Mouse (Mus musculus) splenic B cell, adult 2 months (primary cell): ENCODE data around the gene Olfr263.
"Not testable (repeated sequence)": the region's sequence is repeated elsewhere in the genome, so short reads cannot be mapped to it uniquely, and the experiment has no call there.

ENCODE experiments used
- DNase-seq: peaks from one replicate; pipeline ENCODE4 v3.0.0-alpha.2; 2011; ENCODE audit warnings: low read depth, low spot score
- H3K27me3 ChIP-seq: 2 replicates; pipeline ENCODE4 v1.6.1; 2012; ENCODE audit warnings: mild to moderate bottlenecking, low read length, moderate library complexity, mixed read lengths; ENCODE audit not compliant: control insufficient read depth, poor library complexity, insufficient read depth, severe bottlenecking
- H3K36me3 ChIP-seq: 2 replicates; pipeline ENCODE4 v1.6.1; 2012; ENCODE audit warnings: mild to moderate bottlenecking, low read length, moderate library complexity, mixed read lengths; ENCODE audit not compliant: control insufficient read depth, poor library complexity, insufficient read depth, severe bottlenecking

Gene Olfr263

DNA sequence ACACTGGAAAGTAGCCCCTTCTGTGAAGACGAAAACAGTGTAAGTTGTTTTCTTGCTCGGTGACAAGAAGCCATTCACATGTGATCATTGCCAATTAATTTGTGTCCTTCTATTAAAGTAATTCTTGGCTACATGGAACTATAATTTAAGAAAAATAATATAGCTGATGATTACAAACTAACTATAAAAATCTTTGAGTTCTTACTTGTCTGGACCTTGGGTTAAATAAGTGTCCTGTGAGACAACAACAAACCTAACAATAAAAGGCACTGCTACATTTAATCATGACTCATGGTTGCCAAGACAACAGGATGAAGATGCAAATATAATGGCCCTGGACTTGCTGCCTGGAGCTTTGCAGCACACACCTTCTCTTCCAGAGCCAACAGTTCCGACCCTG lies at the start of gene Olfr263:
Gene Olfr263, plus strand, starts transcription at position 301 of the 400 bp plus-strand sequence.
- not testable (repeated sequence) for DNase-seq

DNA sequence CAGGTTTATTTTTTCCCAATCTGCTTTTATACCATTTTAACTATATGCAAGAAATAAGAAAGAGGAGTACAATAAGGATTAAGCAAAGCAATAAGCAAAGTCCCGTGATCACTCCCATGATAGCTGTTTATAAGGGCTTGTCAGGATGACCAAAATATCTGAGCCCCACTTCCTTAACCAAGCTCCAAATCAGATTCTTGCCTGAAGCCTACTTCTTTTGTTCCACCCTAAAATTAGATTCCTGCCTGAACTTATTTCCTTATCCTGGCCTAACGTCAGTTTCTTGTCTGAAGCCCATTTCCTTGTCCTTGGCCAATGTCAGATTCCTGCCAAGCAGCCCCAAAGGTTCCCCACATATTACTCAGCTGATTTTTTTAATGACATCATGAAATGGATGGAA lies 46.8 kb upstream of the Olfr263 start:
- Histone ChIP-seq H3K27me3 (no peaks in the 10 kb centered on the region), H3K36me3 (no peaks in the 10 kb centered on the region)
- no peak for DNase-seq

More for the DNA sequence above, at the start of gene Olfr263:
- not testable (repeated sequence) for H3K27me3 ChIP-seq, H3K36me3 ChIP-seq

DNA sequence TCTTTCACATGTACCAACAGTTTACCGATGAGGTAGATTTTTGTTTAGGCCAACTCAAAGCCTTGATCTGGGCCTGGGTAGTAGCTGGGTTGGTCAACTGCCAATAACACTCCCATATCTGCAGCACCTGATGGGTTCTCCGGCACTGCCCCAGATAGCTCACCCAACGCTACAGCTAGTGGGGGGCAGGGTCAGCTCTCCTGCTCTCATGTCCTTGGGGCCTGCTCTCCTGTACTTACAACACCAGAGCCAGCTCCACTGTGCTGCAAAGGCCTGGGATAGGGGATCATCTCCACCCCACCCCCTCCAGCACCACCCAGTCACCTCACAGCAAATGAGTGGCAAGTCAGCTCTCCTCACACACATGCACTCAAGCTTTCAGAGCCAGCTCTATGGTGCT lies 19.7 kb upstream of the Olfr263 start:
- no peaks in the 10 kb centered on the region for H3K36me3 ChIP-seq
- DNase-seq = no peak

DNA sequence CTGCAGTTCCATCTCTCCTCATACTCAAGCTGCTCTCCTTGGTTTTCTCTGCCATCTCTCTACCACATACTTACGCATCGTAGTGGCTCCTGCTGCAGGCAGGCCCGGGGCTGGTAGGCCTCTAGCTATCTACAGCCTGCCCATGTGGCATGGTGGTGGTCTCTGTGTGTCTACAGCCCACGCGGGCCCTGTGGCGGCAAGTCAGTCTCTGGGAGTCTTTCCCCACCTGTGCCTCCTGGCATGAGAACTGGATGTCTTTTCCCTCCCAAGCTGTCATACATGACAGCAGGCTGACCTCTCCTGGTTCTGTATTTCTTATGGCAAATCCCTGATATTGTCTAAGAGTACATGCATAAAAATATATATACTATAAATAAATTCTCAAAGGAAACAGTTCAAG lies 19.0 kb upstream of the Olfr263 start:
- no peaks in the 10 kb centered on the region for H3K36me3 ChIP-seq
- DNase-seq = no peak
- no peaks in the 10 kb centered on the region for H3K27me3 ChIP-seq

More for the DNA sequence above, 19.7 kb upstream of the Olfr263 start:
- no peaks in the 10 kb centered on the region for H3K27me3 ChIP-seq

DNA sequence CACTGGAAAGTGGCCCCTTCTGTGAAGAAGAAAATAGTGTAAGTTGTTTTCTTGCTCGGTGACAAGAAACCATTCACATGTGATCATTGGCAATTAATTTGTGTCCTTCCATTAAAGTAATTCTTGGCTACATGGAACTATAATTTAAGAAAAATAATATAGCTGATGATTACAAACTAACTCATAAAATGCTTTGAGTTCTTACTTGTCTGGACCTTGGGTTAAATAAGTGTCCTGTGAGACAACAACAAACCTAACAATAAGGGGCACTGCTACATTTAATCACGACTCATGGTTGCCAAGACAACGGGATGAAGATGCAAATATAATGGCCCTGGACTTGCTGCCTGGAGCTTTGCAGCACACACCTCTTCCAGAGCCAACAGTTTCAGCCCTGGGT lies 18.3 kb upstream of the Olfr263 start, which contains the start of gene Olfr1369-ps1:
Gene Olfr1369-ps1, plus strand, starts transcription at position 301 of the 400 bp plus-strand sequence.
- not testable (repeated sequence) for H3K36me3 ChIP-seq, H3K27me3 ChIP-seq, DNase-seq

DNA sequence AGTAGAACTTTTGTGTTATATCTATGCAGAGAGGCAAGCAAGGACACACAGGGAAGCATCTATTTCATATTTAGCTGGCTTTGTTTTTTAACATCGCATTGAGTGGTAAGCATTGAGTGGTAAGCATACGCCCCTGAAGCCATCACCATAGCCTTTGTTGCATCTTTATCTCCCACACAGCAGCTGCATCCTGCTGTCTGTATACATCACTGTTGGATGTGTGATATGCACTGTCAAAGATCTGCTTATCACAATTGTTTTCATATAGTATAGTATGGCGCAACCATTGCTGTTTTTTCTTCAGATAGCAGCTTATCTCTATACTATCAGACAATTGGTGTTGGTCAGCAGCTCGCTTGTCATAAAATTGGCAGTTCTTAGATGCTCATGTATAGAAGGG lies 15.3 kb upstream of the Olfr263 start:
- H3K36me3 ChIP-seq = no peaks in the 10 kb centered on the region
- no peak for DNase-seq

DNA sequence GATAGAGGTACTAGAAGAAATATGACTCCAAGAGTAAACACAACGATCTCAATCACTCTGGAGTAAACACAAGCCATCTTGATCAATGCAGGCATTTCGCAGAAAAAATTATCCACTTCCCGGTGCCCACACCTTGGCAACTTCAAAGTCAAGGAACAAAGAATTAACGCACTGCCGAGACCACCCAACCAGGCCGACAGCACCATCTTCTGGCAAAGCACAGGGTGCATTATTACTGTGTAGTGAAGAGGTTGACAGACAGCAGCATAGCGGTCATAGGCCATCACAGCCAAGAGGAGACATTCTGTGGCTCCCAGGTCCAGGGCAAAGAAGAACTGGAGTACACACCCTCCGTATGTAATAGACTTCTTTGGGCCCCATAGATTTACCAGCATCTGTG lies 13.0 kb downstream of the Olfr263 start:
- no peak for DNase-seq
- Histone ChIP-seq H3K36me3 (no peaks in the 10 kb centered on the region), H3K27me3 (no peaks in the 10 kb centered on the region)

More for the DNA sequence above, 15.3 kb upstream of the Olfr263 start:
- H3K27me3 ChIP-seq = no peaks in the 10 kb centered on the region

DNA sequence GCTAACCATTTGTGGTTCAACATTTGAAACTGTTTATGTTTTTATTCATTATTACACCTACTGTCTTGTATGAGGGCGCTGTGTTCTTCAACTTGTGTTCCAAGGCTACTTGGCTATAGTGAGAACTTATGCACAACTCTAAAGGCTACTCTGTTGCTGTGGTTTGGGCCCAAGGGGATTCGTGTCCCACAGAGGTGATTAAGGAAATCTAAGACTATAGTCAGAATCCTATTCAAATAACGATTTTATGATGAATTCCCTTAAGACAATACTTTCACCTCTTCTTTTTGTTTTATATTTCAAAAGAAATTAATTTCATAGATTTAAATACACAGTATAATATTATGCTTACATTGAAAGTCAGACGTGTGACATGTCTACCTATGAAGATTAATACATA lies 16.3 kb downstream of the Olfr263 start, which contains the start of gene Olfr1368:
Gene Olfr1368, minus strand, starts transcription at position 101 of the 400 bp plus-strand sequence.
- no peak for DNase-seq
- Histone ChIP-seq H3K36me3 (no peaks in the 10 kb centered on the region), H3K27me3 (no peaks in the 10 kb centered on the region)

DNA sequence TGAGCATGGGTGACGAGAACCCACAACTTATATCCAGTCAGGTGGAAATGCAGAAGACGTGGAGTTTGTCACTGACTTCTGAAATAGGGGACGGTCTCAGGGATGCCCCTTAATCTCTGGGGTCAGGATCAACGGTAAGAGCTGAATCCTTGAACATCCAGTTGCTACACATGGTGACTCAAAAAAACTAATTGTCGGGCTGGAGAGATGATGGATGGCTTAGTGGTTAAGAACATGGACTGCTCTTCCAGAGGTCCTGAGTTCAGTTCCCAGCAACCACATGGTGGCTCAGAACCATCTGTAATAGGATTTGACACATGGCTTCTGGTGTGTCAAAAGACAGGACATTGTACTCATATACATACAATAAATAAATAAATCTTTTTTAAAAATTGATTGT lies 26.4 kb downstream of the Olfr263 start:
- no peaks in the 10 kb centered on the region for H3K27me3 ChIP-seq
- DNase-seq = no peak
- H3K36me3 ChIP-seq = no peaks in the 10 kb centered on the region

DNA sequence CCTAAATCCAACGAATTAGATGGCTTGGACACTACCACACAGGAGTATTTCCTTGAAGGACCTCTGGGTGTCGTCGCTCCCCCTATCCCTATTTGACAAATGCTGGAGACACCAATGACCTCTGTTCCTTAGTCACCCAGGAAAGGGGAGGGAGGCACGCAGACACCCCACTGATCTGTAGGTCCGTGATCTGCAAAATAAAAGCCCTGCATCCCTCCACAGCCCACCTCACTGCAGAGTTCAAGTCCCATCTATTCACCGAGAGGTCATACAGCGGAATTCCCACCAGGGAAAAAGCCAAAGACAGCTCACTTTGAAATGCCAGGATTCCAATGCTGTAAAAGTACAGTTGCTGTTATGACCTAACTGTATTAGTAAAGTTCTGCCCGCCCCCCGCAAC lies 28.6 kb downstream of the Olfr263 start:
- no peak for DNase-seq
- Histone ChIP-seq H3K27me3 (no peaks in the 10 kb centered on the region), H3K36me3 (no peaks in the 10 kb centered on the region)

DNA sequence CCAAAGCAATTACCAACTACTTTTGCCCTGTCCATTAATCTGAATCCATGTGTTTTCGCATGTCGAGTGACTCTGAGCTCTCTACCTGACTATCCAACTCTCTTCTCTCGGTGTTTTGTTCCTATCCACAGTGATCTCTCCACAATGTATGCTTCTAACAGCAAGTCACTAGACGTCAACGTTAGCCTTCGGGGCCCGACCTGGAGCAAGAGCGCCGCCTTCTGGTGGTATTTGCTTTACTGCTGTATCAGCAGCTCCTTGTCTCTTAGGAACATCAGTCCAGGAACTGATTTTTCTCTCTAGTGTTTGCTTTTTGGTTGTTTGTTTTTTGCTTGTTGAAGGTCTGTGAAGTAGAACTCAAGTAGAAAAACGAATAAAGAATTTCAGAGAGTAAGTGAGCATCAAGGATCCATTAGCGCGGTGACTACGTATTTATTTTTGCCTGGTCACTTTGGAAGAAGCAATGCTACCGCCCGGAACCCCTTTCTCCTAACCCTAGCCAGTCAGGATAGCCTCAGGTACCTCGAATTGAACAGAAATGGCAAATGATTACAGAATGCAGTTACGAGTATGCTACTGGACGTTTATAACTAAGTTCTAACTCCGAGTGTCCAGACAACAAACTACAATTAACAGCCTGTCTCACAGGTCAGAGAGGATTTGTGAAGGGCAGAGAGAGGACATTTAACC lies 29.5 kb downstream of the Olfr263 start:
- Histone ChIP-seq H3K36me3 (no peaks in the 10 kb centered on the region), H3K27me3 (no peaks in the 10 kb centered on the region)
- DNase-seq = peak; percentile 93

DNA sequence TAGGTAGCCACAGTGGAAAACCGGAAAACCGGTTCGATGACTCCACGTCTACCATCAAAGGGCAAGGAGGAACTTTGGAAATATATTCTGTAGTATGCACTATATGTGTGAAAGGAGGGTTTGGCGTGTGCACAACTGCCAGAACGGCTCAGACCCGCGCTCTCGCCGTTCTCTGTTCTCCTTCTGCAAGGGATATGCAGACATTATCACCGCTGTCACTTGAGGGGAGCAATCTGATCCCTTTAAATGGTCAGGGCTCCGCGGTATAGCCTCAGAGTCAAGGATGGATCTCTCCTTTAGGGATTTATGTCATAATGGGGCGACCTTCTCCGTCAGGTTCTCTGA lies 30.0 kb downstream of the Olfr263 start:
- H3K27me3 ChIP-seq = no peaks in the 10 kb centered on the region
- H3K36me3 ChIP-seq = no peaks in the 10 kb centered on the region
- peak; percentile 43 for DNase-seq

DNA sequence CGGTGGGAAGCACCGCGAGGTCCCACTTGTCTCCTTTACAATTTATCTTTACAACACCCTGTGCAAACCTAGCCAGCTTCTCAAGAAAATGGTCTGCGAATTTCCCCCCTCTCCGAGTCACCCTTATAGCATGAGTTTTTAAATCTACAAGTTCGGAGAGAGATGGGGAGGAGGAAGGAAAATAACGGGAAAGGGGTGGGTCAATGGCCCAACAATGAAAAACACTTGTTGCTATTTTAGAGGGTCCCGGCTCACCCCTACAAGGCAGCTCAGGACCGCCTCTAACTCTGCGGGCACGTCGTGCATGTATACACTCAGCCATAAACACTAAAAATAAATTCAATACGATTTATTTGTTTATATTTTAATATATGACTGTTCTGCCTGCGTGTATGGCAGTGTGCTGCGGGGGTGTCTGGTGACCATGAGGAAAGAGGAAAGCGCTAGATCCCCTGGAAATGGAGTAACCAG lies 30.6 kb downstream of the Olfr263 start:
- DNase-seq = peak; percentile 17

DNA sequence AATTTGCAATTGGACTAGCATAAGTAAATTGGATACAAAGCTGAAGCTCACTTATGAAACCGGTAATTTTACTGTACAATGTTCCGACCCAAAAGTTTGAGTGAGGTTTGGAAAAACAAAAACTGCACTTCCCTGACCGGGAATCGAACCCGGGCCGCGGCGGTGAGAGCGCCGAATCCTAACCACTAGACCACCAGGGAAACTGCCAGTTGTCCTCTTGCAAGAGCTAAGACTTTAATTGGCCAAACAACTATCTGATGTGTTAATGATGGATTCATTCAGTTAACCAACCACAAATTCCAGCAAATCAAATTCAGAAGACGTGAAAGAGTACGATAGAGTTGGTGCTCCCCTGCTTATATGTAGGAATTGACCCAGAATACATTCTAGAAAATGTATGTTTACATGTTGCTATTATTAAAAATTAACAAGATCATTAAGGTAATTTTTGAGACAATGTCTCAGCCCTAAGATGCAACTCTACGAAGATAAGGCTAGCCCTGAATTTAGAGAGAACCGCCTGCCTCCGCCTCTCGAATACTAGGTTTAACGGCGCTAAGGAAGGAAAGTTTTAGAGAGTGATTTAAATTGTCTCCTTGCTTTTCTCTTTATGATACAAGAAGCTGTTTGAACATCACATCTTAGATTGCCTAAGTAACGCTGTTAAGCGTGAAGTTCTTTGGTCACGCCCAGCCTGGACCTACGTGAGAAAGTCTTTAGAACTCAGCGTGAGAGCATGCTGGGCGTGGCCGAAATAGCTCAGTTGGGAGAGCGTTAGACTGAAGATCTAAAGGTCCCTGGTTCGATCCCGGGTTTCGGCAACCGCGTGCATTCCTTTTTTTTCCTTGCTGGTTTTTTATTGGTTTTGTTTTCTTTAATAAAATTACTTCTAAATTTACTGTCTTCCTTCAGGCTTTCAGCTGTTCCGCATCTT lies 31.5 kb downstream of the Olfr263 start:
- Histone ChIP-seq H3K36me3 (no peaks in the 10 kb centered on the region), H3K27me3 (no peaks in the 10 kb centered on the region)
- peak; percentile 96 for DNase-seq

More for the DNA sequence above, 30.6 kb downstream of the Olfr263 start:
- Histone ChIP-seq H3K36me3 (no peaks in the 10 kb centered on the region), H3K27me3 (no peaks in the 10 kb centered on the region)

DNA sequence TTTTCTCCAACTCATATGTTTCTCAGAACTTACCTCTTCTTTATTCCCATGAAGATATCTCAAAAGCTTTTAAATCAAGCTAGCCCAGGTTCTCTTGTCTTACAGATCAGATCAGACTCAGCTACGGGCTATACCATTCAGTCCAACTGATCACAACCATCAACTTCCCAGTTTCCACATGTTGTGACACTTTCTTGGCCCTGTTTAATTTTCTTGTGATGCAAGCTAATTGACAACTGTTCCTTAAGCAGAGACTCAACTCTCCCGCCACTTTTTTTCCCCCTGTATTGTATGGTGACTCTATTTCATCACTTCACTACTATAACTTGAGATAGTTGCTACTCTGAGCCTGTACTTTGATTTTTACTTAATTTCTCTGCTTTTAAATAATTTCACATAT lies 32.2 kb downstream of the Olfr263 start:
- H3K36me3 ChIP-seq = no peaks in the 10 kb centered on the region
- H3K27me3 ChIP-seq = no peaks in the 10 kb centered on the region
- no peak for DNase-seq
